Mouse (Mus musculus) G1E (cell line): ENCODE measurements at regions not wholly inside any gene's neighbourhood (a gene's known extent, or its start where the extent isn't known, plus 50 kb on each side); places are given as distances from the start of the nearest gene placed in this dataset.

Source experiments
- CTCF ChIP-seq: IDR thresholded peaks from 2 replicates; pipeline ENCODE4 v1.5.1; 2012; ENCODE audit warnings: low read depth, low read length, inconsistent platforms, mixed read lengths
- GATA1 ChIP-seq: IDR thresholded peaks from 2 replicates; pipeline ENCODE4 v1.6.1; 2012; ENCODE audit warnings: borderline replicate concordance, low read length, inconsistent platforms, mixed read lengths
- POLR2AphosphoS5 ChIP-seq: IDR thresholded peaks from 2 replicates; pipeline ENCODE4 v1.6.1; 2012; ENCODE audit warnings: low read depth, low read length, inconsistent platforms; ENCODE audit not compliant: insufficient replicate concordance
- TAL1 ChIP-seq: conservative IDR thresholded peaks from 2 replicates; pipeline ENCODE4 v1.6.1; 2012; ENCODE audit warnings: low read depth, low read length, inconsistent platforms, mixed read lengths

DNA sequence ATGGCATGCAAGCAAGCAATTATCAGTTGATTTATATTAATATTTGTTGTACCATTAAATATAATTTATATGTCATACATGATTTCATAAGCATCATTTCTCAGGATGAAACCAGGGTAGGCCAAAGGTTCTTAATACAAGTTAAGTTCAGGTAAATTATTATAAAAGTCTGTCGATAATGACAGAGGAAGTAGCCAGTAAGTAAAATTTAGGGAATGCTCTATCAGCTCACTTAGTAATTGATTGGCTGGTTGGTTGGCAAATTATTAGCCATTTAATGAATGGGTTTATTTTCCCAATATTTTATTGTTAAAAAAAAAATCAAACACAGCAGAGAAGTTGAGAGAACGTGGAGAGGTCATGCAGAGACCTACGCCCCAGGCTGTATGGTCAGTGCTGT lies 105.8 kb upstream of the Cadm1 start:
- TF ChIP-seq CTCF: no peak
- no peak for TF ChIP-seq POLR2AphosphoS5
- no peak for TF ChIP-seq TAL1
- no peak for TF ChIP-seq GATA1
